Mouse (Mus musculus) layer of hippocampus, postnatal 25 days (tissue): Measurements from ENCODE around the gene Reep6. TPM values are rescaled to one million over a fixed set of nuclear protein-coding genes. Genes with fewer than 3 reads are reported as not detected.

ENCODE experiments used
- DNase-seq, 2 experiments: peaks; one replicate each; pipeline ENCODE4 v3.0.0; 2022; ENCODE audit warnings: mixed read lengths in 2 of 2, low spot score in 1 of 2; ENCODE audit errors: extremely low spot score in 1 of 2
- total RNA-seq, 2 experiments: library from RNA; stranded (reverse); gene quantifications; 2 replicates each; pipeline ENCODE4 v1.2.3; 2021

The Reep6 gene
- total RNA-seq: 10 to 100 TPM in 1 of 2 experiments, 1 to 10 TPM in 1; 9.7 to 10.6 TPM

- peak; percentile 77 to 87 for DNase-seq
These were observed at the start of gene Reep6, which contains the start of gene Pcsk4 for GRCm38 (mm10) chr10:80329273-80330081. TSS of gene Reep6 (plus strand) at chr10:80329953. TSS of gene Pcsk4 (minus strand) at chr10:80329498.

- DNase-seq: no peak
These were observed 48.4 kb upstream of the Reep6 start for GRCm38 (mm10) chr10:80281304-80281703.

GRCm38 (mm10) chr10:80281921-80282371, 47.8 kb upstream of the Reep6 start:
- no peak for DNase-seq

GRCm38 (mm10) chr10:80282481-80283441, 47.0 kb upstream of the Reep6 start:
- no peak for DNase-seq

- DNase-seq: no peak
These were observed 44.3 kb upstream of the Reep6 start for GRCm38 (mm10) chr10:80285222-80286070.

- no peak for DNase-seq
These were observed 41.7 kb upstream of the Reep6 start for GRCm38 (mm10) chr10:80288097-80288496.

GRCm38 (mm10) chr10:80288657-80289056, 41.1 kb upstream of the Reep6 start:
- DNase-seq: no peak

- peak; percentile 89 to 90 for DNase-seq
These were observed 37.3 kb upstream of the Reep6 start, which contains the start of gene Rps15 for GRCm38 (mm10) chr10:80292251-80293146. TSS of gene Rps15 (plus strand) at chr10:80292453.

GRCm38 (mm10) chr10:80293325-80293724, 36.4 kb upstream of the Reep6 start:
- DNase-seq: no peak

- DNase-seq: no peak
These were observed 35.4 kb upstream of the Reep6 start for GRCm38 (mm10) chr10:80294311-80294710.

GRCm38 (mm10) chr10:80294788-80295303, 34.9 kb upstream of the Reep6 start:
- no peak for DNase-seq

- peak; percentile 72 to 73 for DNase-seq
These were observed 33.9 kb upstream of the Reep6 start, which contains the start of gene Apc2 for GRCm38 (mm10) chr10:80295618-80296425. TSS of gene Apc2 (plus strand) at chr10:80295977.

GRCm38 (mm10) chr10:80296824-80297223, 32.9 kb upstream of the Reep6 start:
- DNase-seq: no peak

GRCm38 (mm10) chr10:80297526-80298133, 32.1 kb upstream of the Reep6 start:
- no peak for DNase-seq

GRCm38 (mm10) chr10:80298571-80299281, 31.0 kb upstream of the Reep6 start:
- DNase-seq: peak; percentile 87 to 92

- no peak for DNase-seq
These were observed 30.5 kb upstream of the Reep6 start for GRCm38 (mm10) chr10:80299301-80299700.

GRCm38 (mm10) chr10:80299824-80300223, 29.9 kb upstream of the Reep6 start:
- no peak for DNase-seq
